8 mouse cellular contexts compared by ENCODE assay signal in genomic region chr5:116023821-116024284, GRCm38 (mm10). TPM values are rescaled to one million over a fixed set of nuclear protein-coding genes. Genes with fewer than 3 reads are reported as not detected.
DNase-seq lines count a peak whose midpoint lies in the region; ATAC-seq lines count a peak whose summit lies in the region.

No protein-coding gene starts in this region.

- H3K4me1 ChIP-seq in forebrain, embryonic 14.5 days (ENCODE audit: control insufficient read depth, insufficient read depth, low read length), result peaks cover 7% of the 10 kb centered on the region
- peaks cover 58% of the 10 kb centered on the region for H3K4me1 ChIP-seq in liver, embryonic 11.5 days (replicated peaks; ENCODE audit: control insufficient read depth, insufficient read depth, low read length)
- peaks cover 18% of the 10 kb centered on the region; the same call in 1 of the 2 replicates for H3K4me1 ChIP-seq in stomach, embryonic 15.5 days

- H3K9me3 ChIP-seq in forebrain, embryonic 14.5 days (replicated peaks; ENCODE audit: control insufficient read depth, low read length), result no peaks in the 10 kb centered on the region
- H3K9me3 ChIP-seq in liver, embryonic 11.5 days (ENCODE audit: control insufficient read depth, low read length), result no peaks in the 10 kb centered on the region
- H3K9me3 ChIP-seq in stomach, embryonic 15.5 days, result no peaks in the 10 kb centered on the region

- peak overlapping the region; percentile 81 for H3K27ac ChIP-seq in forebrain, embryonic 14.5 days (ENCODE audit: low read depth, low read length)
- peak overlapping the region; percentile 96 for H3K27ac ChIP-seq in liver, embryonic 11.5 days (ENCODE audit: low read depth, low read length)
- peak overlapping the region; percentile 92 for H3K27ac ChIP-seq in stomach, embryonic 15.5 days

- peak overlapping the region; percentile 79 for H3K9ac ChIP-seq in forebrain, embryonic 14.5 days (ENCODE audit: low read length)
- H3K9ac ChIP-seq in liver, embryonic 11.5 days (ENCODE audit: low read depth, low read length), result peak overlapping the region; percentile 86
- peak overlapping the region; percentile 62 for H3K9ac ChIP-seq in stomach, embryonic 15.5 days

- ATAC-seq in forebrain, embryonic 14.5 days, result peak; percentile 68
- peak; percentile 3; the same call in 1 of the 2 replicates for ATAC-seq in liver, embryonic 11.5 days (replicated peaks; ENCODE audit: low FRiP score)
- peak; percentile 21 for ATAC-seq in stomach, embryonic 15.5 days (ENCODE audit: insufficient read depth, low FRiP score, low read depth)

- DNase-seq in embryo, embryonic 10.5 days (ENCODE audit: low spot score), result peak; percentile 59
- no peak for DNase-seq in embryo, embryonic 9.5 days (ENCODE audit: extremely low spot score)
- peak; percentile 57 for DNase-seq in 416B (ENCODE audit: low read depth)
- DNase-seq in forebrain, embryonic 14.5 days (ENCODE audit: low spot score), result peak; percentile 74
- DNase-seq in liver, embryonic 11.5 days (ENCODE audit: low spot score), result no peak
- no peak for DNase-seq in spleen, adult 12 weeks (ENCODE audit: low spot score)
- no peak for DNase-seq in ovary, postnatal 14 days (ENCODE audit: low spot score)

- H3K4me2 ChIP-seq in forebrain, embryonic 14.5 days (ENCODE audit: low read length), result peak overlapping the region; percentile 89
- peak overlapping the region; percentile 80 for H3K4me2 ChIP-seq in liver, embryonic 11.5 days
- peak overlapping the region; percentile 73 for H3K4me2 ChIP-seq in stomach, embryonic 15.5 days

- H3K4me3 ChIP-seq in forebrain, embryonic 14.5 days (ENCODE audit: low read depth, low read length), result peak overlapping the region; percentile 75
- peak overlapping the region; percentile 80 for H3K4me3 ChIP-seq in liver, embryonic 11.5 days (ENCODE audit: low read depth, low read length)
- H3K4me3 ChIP-seq in stomach, embryonic 15.5 days (replicated peaks), result peak overlapping the region; percentile 64

- H3K36me3 ChIP-seq in forebrain, embryonic 14.5 days (ENCODE audit: control insufficient read depth, insufficient read depth, low read length), result peaks cover 34% of the 10 kb centered on the region
- peaks cover 28% of the 10 kb centered on the region for H3K36me3 ChIP-seq in liver, embryonic 11.5 days (ENCODE audit: control insufficient read depth, insufficient read depth, low read length)
- H3K36me3 ChIP-seq in stomach, embryonic 15.5 days, result peaks cover 22% of the 10 kb centered on the region

- under 1% methylated on average over 28 of the region's 28 CpGs for WGBS in forebrain, embryonic 14.5 days
- under 1% methylated on average over 27 of the region's 28 CpGs for WGBS in liver, embryonic 11.5 days
- under 1% methylated on average over 28 of the region's 28 CpGs for WGBS in stomach, embryonic 15.5 days

- H3K27me3 ChIP-seq in forebrain, embryonic 14.5 days (replicated peaks; ENCODE audit: control insufficient read depth, insufficient read depth, low read length), result no peaks in the 10 kb centered on the region
- H3K27me3 ChIP-seq in liver, embryonic 11.5 days (replicated peaks; ENCODE audit: control insufficient read depth, insufficient read depth, low read length), result no peaks in the 10 kb centered on the region
- no peaks in the 10 kb centered on the region for H3K27me3 ChIP-seq in stomach, embryonic 15.5 days (replicated peaks)

RNA-seq across cellular contexts. Expression of gene Prkab1, which starts 0.5 kb away (rescaled TPM):
- 44.1 and 52.1 TPM in 2 replicates for polyA plus RNA-seq in forebrain, embryonic 14.5 days (2014; fragmentation: Nextera tagmentation; extraction: Ambion mirVana)
- 109 and 111 TPM in 2 replicates for polyA plus RNA-seq in liver, embryonic 11.5 days (2014; fragmentation: Nextera tagmentation; extraction: Ambion mirVana)
- 66.0 and 70.9 TPM in 2 replicates for polyA plus RNA-seq in stomach, embryonic 15.5 days (2015; fragmentation: Nextera tagmentation; extraction: Ambion mirVana)

RNA-seq across cellular contexts. Expression of gene Tmem233, which starts 59.2 kb away (rescaled TPM):
- not detected in 2 replicates for polyA plus RNA-seq in forebrain, embryonic 14.5 days (2014; fragmentation: Nextera tagmentation; extraction: Ambion mirVana)
- polyA plus RNA-seq in liver, embryonic 11.5 days (2014; fragmentation: Nextera tagmentation; extraction: Ambion mirVana), result not detected in 2 replicates
- polyA plus RNA-seq in stomach, embryonic 15.5 days (2015; fragmentation: Nextera tagmentation; extraction: Ambion mirVana), result not detected in 2 replicates

Comparison
In these comparisons a context has a peak if more than half of its experiments do, and no peak if none do; other contexts are left out.
1. DNase-seq: peak in embryo, embryonic 10.5 days (single experiment), 416B (single experiment) and forebrain, embryonic 14.5 days (single experiment); none in embryo, embryonic 9.5 days (single experiment), liver, embryonic 11.5 days (single experiment), spleen, adult 12 weeks (single experiment) and ovary, postnatal 14 days (single experiment).
2. ATAC-seq: peak in every context shown above with its lines; median percentile 68 in forebrain, embryonic 14.5 days; 21 in stomach, embryonic 15.5 days; 3 in liver, embryonic 11.5 days.
3. Peak in every context shown above with its lines, with median percentiles within 50 percentile points of each other: H3K27ac ChIP-seq, H3K4me2 ChIP-seq, H3K4me3 ChIP-seq and H3K9ac ChIP-seq.